Mouse (Mus musculus) mouse embryonic stem cell (cell line): Measurements from ENCODE around the gene Mgrn1.

Experiments
- in situ Hi-C, 2 experiments: fragments of 300-500 bp; cut with MboI; formaldehyde crosslinking; loops; 1 replicate in 1 of 2; 3 replicates in 1 of 2; pipeline ENCODE4 v1.14.3; 2019 to 2020; ENCODE audit warnings: low sequenced_read_pairs in 2 of 2, low pct_unique_long_range_greater_than_20kb in 1 of 2, mixed read lengths in 1 of 2; ENCODE audit not compliant: unreplicated experiment in 1 of 2

The Mgrn1 gene

DNA sequence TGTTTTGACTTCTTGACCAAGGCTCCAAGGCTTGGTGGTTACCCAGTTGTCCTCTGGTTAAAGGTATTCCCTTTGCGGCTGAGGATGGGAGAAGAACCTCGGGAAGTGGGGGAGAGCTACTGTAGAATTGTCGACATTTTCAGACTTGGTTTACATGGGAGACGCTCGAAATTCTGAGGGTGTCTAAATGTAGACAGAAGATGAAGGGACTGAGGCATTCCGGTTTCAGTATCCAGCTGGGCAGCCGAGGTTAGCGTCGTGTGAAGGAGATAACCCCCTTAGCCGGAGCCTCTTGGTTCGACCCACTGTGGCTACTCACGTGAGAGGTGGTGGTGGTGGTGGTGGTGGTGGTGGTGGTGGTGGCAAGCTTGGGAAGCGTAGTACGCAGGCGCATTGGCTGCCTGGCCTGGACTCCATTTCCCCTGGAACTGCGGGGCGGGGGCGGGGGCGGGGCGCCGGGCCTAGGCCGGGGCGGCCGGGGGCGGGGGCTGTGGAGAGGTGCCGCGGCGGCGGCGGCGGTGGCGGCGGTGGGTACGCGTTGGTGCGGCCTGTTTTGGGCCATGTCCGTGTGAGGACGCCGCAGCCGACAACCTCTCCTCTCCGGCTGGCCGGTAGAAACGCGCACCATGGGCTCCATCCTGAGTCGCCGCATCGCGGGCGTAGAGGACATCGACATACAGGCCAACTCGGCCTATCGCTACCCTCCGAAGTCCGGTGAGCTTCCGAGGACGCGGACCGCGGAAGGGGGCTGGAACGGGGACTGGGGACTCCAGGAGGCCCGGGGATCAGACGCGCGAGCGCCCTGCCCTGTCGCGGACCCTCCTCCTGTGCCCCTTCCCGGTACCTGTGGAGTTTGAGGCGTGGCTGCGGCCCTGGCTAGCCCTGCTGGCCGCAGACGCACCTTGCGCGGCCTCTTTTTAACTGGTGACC lies at the start of gene Mgrn1:
Gene Mgrn1 (plus strand): TSS at position 490 of the 930 bp plus-strand sequence.
- in situ Hi-C loops, result no loop called here

DNA sequence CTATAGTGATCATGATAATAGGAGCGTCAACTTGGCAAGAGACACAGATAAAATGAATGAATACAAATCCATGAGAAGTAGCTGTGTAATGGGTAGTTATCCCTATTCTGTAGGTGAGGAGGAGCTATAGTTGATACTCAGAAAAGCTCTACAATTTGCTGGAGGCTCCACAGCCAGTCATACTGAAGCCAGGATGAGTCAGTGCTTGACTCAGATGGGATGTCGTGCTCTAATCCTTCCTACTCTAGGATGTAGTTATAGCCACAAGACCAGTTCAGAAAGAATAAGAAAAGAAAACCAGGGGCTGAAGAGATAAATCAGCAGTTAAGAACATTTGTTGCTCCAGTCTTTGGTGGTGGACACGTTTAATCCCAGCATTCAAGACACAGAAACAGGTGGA lies 48.4 kb upstream of the Mgrn1 start:
- in situ Hi-C loops, result no loop called here

DNA sequence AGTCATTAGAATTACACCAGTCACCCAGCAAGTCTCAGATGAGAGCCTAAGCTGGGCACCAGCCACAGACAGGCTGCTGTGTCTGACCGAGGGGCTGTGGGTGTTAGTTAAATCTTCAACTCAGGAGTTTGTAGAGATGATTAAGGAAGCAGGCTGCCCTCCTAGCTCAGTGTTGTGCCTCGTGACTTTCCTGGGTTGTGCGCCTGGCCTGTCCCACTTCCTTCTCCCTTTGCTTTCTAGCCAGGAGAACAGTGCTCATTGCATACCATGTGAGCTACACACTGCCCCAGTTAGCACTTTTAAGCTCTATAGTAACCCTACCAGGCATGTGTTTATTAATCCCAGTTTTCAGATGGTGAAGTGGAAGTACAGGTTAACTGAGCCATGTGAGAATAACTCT lies 46.5 kb upstream of the Mgrn1 start:
- in situ Hi-C loops, result no loop called here

DNA sequence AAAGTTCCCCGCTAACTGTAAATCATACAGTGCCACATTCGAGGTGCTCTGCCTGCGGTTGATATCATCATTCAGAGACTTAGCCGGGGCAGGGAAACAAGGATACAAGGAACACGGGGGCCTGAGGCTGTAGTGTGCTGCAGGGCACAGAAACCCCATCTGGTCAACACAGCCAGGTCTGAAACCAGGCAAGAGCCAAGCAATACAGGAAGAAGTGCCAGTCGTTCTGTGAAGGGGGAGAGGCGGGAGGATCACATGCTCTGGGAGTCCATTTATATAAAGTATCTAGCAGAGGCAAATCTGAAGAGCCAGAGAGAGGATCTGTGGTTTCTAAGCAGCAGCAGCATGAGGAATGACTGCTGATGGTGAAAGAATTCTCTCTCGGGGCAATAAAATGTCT lies 45.8 kb upstream of the Mgrn1 start:
- in situ Hi-C loops, result no loop called here

DNA sequence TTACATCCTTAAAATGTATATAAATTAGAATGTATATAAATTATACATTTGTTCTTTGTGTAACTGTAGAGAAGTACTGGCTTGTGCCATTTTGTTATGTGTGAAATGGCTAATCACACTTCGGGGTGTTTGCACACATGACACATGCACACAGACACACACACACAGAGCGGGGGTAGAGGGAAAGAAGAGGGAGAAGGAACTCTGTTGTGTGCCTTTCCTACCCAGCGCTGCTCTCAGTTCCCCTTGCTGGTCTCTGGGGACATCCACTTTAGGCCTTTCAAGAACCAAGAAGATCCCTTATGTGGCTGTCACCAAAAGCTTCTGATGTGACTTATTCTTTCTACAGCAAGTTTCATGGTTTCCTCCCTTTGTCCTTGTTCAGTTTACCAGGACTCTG lies 39.0 kb upstream of the Mgrn1 start:
- in situ Hi-C loops, result no loop called here

DNA sequence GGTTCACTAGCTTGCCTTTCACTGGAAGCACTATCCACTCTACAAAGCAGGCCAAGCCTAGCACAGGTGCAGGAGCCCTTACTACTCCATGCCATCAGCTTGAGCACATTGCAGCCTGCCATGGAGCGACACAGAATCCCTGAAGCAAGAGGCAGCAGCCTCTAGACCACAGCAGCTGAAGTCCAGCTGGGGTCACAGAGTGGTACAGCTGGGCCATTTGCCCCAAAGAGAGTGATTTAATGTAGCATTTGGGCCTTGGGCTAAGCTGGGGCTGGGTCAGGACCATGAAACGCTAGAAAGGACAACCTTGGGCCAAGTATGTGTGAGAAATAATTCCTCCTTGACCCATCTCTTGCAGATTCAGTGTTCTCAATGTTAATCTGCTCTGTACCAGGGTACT lies 38.0 kb upstream of the Mgrn1 start:
- in situ Hi-C loops, result no loop called here

DNA sequence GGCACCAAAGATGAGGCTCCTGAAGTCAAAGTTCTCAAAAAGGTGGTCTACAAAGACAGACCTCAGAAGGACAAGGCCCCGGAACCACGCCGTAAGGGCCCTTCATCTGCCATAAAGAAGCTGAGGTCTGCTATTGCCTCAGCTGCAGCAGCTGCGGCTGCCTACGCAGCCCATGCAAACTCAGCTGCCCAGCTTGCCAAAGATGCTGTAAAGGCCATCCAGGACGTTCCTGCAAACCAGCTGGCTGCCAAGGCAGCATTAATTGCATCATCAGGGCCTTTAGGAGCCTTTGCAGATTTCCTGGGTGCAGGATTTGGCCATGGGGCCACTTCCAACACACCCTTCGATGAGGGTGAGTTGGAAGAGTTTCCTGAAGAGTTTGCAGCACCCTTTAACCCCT lies 35.7 kb upstream of the Mgrn1 start:
- in situ Hi-C loops, result no loop called here

DNA sequence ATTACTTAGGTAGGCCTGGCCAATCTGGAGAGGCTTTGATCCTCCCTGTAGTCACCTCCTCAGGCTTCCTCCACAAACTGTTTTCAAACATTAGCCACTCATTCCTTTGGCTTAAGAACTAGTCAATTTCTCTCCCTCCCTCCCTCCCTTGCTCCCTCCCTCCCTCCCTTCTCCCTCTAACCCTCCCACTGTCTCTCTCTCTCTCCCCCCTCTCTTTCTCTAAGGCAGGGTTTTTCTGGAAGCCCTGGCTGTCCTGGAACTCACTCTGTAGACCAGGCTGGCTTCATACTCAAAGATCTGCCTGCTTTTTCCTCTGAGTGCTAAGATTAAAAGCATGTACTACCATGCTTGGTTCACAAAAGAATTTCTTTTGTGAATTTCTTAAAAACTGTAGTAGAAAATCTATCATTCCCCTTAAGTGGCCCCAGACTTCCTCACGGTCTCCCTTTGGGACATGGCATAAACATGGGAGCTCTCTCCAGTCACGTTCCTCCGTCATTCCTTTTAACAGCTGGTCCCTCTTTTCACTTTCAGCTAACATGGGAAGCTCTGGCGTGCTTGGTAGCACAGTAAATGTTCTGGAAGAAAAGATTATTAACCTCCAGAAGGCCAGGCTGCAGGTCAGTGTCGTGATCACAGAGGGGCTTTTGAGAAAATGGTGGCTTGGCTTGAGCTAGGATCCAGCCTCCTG lies 35.0 kb upstream of the Mgrn1 start:
- in situ Hi-C loops, result no loop called here

DNA sequence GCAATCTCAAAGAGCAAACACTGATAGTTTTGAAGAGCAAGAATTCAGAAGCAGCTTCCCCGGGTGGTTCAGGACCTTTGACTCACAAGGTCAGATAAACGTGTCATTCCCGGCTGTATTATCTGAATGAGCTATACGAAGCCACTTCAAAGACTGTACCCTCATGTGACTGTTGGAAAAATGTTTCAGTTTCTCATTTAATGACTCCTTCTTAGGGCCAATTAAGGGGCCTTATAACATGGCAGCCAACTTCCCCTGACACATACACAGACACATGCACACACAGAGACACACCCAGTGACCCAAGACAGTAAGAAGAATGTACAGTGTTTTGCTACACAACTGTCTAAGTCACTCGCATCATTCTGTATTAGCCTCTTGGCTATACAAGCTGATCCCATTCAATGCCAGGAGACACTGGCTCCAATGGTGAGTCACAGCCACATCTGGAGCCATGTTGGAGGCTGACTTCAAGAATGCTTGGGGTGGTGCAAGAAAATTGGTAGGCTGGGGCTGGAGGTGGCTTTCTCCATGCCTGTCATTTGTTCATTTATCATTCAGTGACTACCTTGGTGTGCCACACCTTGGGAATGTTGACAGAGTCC lies 30.9 kb upstream of the Mgrn1 start:
- in situ Hi-C loops, result no loop called here

DNA sequence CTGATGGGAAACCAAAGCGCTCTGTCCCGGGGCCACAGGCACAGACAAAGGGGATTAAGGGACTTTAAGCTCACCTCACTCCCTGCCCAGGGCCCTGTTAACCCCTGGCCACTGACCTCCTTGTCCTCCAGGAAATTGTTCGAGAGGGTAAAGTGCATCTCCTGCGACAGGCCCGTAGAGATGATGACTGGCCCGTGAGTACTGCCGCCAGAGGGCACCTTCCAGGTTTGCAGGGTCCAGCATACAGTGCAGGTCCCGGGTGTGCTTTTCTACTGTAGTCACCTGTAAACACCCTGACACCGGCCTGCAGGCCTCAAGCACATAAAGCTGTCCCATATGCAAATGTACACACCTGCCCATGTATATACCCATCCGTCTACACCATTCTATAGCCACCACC lies 24.7 kb upstream of the Mgrn1 start:
- in situ Hi-C loops, result no loop called here

DNA sequence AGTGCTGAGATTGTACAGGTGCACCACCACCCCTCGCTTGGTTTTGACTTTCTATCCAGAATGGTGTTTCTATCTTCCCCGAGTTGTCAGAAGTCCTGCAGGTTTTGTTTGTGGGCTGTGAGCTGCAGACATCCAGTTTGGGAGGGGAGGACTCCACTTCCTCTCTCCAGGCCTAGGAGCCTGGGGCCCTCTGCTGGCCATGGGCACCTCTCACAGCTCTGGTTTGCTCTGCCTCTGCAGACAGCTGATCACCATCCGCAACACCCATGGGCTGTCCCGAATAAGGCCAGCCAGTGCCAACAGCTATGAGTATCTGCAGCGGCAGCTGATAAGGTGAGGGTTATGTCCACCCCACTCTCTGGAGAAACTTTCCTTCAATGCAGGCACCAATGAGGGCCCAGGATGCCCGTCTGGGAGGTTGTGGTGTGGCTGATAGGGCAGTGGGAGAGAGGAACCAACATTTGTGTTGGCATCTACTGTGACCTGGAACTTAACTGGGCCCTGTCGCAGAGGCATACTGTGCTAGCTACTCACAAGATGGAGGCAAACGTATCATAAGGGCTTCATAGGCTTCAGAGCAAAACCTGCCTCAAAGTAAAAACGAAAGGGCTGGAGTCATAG lies 23.1 kb upstream of the Mgrn1 start:
- in situ Hi-C loops, result no loop called here

DNA sequence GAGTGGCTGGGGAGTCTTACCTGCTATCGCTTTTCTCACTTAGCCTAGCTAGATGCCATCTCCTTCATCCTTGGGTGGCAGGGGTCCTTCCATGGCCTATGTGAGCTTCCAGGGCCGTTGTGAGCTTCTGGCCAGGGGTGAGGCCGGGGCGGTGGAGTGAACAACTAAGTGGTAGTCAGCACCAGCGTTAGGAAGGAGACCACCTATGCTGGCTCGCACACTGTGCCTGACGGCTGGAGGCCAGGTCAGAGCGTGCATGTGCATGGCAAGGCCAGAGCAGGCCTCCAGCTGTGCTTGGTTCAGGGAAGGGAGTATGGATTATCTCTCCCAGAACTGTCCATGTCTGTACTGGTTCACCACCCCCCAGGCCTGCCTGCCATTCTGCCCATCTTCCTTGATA lies 22.3 kb upstream of the Mgrn1 start:
- in situ Hi-C loops, result no loop called here

DNA sequence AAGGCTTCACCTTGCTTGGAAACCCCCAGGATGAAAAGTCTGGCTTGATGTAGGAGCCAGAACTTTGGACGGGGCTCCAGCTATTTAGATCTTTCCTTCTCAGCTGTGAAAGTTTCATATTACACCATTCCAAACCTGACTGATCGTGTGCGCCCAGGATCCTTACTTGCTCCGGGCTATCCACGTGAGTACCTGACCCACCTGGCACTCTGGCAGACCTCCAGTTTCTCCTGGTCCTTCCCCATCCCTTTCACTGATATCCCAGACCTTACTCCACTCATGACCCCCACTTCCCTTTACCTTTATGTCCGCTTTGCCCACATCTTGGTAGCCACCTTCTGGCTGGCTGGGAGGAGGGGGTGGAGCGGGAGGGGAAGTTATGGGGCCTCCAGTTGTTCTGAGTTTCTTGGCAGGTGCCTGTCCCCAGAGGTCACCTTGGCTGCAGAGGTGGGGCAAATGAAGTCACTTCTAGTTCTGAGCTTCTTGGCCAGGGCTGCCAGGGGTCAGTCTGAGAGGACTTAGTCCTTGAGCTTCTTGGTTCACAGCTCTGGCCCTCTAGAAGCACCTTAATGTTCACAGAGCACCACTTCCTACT lies 19.9 kb upstream of the Mgrn1 start:
- in situ Hi-C loops, result no loop called here

DNA sequence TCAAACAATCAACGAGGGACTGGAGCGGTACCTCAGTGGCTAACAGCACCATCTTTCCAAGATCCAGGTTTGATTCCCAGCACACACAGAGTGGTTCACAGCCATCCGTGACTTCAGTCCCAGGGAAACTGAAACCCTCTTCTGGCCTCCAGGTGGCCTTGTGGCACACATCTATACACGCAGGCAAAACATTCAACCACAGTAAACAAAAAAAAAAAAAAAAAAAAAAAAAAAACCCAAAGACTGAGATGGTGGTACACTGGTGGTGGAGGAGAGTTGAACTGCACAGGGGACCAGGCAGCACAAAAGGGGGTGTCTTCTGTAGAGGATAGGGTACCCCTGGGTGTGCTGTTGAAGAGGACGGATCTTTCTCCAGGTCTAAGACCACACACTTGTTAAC lies 15.6 kb upstream of the Mgrn1 start:
- in situ Hi-C loops, result no loop called here

DNA sequence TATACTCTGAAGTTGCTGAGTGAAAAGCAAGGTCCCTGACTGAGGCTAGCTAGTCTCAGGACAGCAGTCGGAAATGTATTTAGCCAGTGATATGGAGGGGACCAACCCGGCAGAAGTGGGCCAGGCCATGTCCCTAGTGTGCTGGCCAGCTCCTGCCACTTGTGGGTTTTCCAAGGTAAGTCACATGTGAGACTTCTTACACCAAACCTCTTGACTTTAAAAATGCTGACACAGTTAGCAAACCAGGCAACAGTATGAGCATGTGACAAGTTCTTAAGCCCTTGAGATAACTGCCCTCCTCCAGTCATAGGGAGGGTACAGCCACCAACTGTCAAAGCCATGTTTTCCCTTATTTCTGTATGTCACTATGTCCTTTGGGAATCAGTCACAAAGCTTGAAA lies 14.1 kb upstream of the Mgrn1 start:
- in situ Hi-C loops, result no loop called here

DNA sequence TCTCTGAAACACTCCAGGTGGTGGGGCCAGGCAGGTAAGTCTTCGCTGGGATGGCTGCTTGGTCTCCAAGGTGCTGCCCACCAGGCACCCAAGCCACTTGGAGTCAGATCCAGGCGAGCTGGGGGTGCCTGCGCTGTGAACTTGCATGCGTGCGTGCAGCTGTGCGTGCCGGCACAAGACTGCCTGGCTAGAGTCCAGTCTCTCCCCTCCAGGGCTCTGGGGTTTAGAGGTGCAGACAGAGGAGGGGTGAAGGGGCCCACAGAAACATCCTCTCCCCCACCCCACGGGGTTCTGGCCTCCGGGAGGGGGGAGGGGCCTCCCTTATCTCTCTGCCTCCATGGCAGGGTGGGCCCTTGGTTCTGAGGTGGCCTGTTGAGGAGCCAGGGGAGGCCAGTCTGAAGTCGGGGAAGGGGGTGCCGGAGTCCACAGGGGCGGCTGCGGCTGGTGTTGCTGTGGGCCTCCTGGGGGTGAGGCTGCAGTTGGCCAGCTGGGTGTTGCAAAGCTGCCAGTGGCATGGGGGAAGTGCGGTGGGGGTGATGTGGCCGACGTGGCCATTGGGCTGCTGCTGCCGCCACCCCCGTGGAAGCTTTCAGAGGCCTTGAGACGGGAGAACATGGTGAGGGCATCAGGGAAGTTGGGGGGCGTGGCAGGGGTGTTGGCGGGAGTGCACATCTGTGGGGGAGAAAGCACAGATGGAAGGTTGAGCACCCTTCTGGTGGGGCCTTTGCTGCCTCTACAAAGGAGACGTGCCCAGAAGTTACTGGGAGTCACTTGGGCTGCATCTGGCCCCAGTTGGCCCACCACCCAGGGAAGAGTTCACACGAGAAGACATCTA lies 10.6 kb upstream of the Mgrn1 start:
- in situ Hi-C loops, result no loop called here

DNA sequence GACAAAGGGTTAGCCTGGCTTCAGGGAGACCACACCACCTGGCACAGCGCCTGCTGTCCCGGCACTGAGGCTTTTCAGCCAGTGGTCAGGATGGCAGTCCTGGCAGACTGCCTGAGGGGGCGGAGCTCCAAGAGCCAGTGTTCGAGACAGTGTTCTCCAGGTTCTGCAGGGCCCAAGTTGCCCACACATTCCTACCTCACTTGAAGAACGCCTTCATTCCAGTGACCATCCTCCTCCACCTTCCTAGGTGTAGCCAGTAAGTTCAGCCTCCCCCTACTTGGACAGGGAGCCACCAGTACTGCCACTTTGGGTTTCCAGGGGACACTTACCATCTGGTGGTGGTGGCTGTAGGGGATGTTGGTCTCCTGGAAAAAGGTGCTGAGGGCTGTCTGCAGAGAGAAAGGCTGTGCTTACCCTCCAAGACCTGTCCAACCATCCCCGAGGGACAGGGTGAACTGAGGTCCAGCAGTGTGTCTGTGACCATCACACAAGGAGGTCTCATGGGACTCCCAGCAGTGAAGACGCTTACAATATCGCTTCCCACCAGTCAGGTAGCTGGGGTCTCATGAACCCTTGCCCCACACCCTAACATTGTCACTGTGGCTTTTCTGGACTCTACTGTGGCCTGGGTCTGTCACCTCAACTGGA lies 9.9 kb upstream of the Mgrn1 start:
- in situ Hi-C loops, result no loop called here

DNA sequence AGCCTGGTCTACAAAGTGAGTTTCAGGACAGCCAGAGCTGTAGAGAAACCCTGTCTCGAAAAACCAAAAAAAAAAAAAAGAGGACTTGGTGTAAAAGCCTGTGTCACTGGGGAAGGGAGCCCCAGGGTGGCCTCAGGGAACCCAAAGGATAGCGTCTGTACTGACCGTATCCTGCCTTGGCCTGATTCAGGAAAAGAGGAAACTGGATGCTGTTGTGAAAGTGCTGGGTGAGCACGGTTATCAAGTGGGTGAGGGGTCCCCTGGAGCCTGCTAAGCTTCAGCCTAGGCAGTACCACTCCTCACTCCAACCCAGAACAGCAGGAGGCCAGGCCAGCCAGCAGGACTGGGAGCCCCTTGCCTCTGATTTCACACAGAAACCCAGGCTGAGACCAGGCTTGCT lies 8.9 kb upstream of the Mgrn1 start:
- in situ Hi-C loops, result no loop called here
